Mouse (Mus musculus): ENCODE data around the gene Stk24. TPM values are rescaled to one million over a fixed set of nuclear protein-coding genes. Genes with fewer than 3 reads are reported as not detected.
A peak's percentile ranks its signal among the peaks of the same experiment; 100 is the strongest.

Gene Stk24
- polyA plus RNA-seq, 1 experiment from 2014 or later = 38.6 TPM

DNA sequence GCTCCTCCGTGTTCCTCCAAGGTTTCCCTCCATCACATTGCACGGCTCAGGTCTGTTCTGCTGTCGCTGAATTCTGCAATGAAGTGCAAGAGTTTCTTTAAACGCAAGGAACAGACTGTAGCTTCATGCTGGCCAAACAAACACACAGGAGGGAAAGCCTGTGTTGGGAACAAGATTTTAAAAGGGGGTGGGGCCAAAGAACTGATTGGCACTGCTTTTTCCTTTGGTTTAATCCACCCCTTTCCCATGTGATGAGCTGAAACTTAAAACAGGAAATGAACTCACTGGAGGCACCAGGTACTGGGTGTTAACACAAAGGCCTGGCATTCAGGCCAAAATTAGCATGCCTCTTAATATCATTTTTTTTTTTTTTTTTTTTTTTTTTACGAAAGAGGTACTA is 131.5 kb downstream of the Stk24 start:
- Histone ChIP-seq H3K9me3 (replicated peaks; ENCODE audit: control insufficient read depth, low read length) (no peaks in the 10 kb centered on the region), H3K36me3 (ENCODE audit: control insufficient read depth, insufficient read depth) (peaks cover 9% of the 10 kb centered on the region), H3K4me2 (ENCODE audit: low read depth, low read length) (no peak overlapping the region), H3K4me1 (ENCODE audit: control insufficient read depth, insufficient read depth, low read length) (peaks cover 27% of the 10 kb centered on the region), H3K27me3 (ENCODE audit: control insufficient read depth, insufficient read depth, low read length) (no peaks in the 10 kb centered on the region), H3K4me3 (ENCODE audit: low read length) (no peak overlapping the region), H3K9ac (ENCODE audit: low read length) (no peak overlapping the region), H3K27ac (ENCODE audit: low read length) (no peak overlapping the region)
- WGBS = 78% methylated on average over 5 of the region's 5 CpGs
- ATAC-seq (replicated peaks; ENCODE audit: extremely low read depth, insufficient read depth, low FRiP score) = no peak

GRCm38 (mm10) chr14:121247287-121247686 is 132.5 kb downstream of the Stk24 start:
- no peak overlapping the region for H3K9ac ChIP-seq (ENCODE audit: low read length)
- H3K36me3 ChIP-seq (ENCODE audit: control insufficient read depth, insufficient read depth) = peaks cover 18% of the 10 kb centered on the region
- H3K9me3 ChIP-seq (replicated peaks; ENCODE audit: control insufficient read depth, low read length) = no peaks in the 10 kb centered on the region

GRCm38 (mm10) chr14:121246048-121246731 is 133.6 kb downstream of the Stk24 start:
- Histone ChIP-seq H3K4me1 (ENCODE audit: control insufficient read depth, insufficient read depth, low read length) (peaks cover 25% of the 10 kb centered on the region), H3K36me3 (ENCODE audit: control insufficient read depth, insufficient read depth) (peaks cover 19% of the 10 kb centered on the region), H3K27ac (ENCODE audit: low read length) (peak overlapping the region; percentile 11; the same call in 1 of the 2 replicates), H3K27me3 (ENCODE audit: control insufficient read depth, insufficient read depth, low read length) (no peaks in the 10 kb centered on the region), H3K9ac (ENCODE audit: low read length) (no peak overlapping the region), H3K4me3 (ENCODE audit: low read length) (no peak overlapping the region), H3K4me2 (ENCODE audit: low read depth, low read length) (no peak overlapping the region), H3K9me3 (replicated peaks; ENCODE audit: control insufficient read depth, low read length) (no peaks in the 10 kb centered on the region)
- 0 out of 2 replicates have a peak, but pooled peaks have one; percentile 31 for ATAC-seq (replicated peaks; ENCODE audit: extremely low read depth, insufficient read depth, low FRiP score)
- WGBS = 55% methylated on average over 14 of the region's 14 CpGs

More at GRCm38 (mm10) chr14:121247287-121247686, 132.5 kb downstream of the Stk24 start:
- no peak overlapping the region for H3K4me2 ChIP-seq (ENCODE audit: low read depth, low read length)
- peaks cover 25% of the 10 kb centered on the region for H3K4me1 ChIP-seq (ENCODE audit: control insufficient read depth, insufficient read depth, low read length)
- 55% methylated on average over 7 of the region's 7 CpGs for WGBS
- ATAC-seq (replicated peaks; ENCODE audit: extremely low read depth, insufficient read depth, low FRiP score) = no peak
- H3K4me3 ChIP-seq (ENCODE audit: low read length) = no peak overlapping the region
- H3K27ac ChIP-seq (ENCODE audit: low read length) = peak overlapping the region; percentile 11; the same call in 1 of the 2 replicates
- no peaks in the 10 kb centered on the region for H3K27me3 ChIP-seq (ENCODE audit: control insufficient read depth, insufficient read depth, low read length)

DNA sequence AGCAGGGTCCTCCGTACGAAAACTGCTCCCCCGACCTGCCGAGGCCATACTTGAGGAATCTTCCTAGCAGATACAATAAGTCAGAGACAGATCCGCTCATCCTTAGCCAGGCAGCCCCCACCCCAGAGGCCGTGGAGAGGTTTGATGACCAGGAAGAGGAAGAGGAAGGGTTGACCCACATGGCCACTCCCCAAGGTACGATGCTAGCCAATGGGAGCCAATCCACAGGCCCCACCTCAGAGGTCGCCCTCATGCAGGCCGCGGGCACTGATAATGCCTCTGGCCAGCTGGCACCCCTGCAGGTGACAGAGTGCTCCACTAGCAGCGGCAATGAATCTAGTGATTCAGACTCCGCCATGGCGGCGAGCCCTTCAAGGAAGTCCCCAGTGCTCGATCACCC is 135.7 kb downstream of the Stk24 start:
- peaks cover 28% of the 10 kb centered on the region for H3K36me3 ChIP-seq (ENCODE audit: control insufficient read depth, insufficient read depth)
- H3K4me3 ChIP-seq (ENCODE audit: low read length) = no peak overlapping the region
- ATAC-seq (replicated peaks; ENCODE audit: extremely low read depth, insufficient read depth, low FRiP score) = no peak

DNA sequence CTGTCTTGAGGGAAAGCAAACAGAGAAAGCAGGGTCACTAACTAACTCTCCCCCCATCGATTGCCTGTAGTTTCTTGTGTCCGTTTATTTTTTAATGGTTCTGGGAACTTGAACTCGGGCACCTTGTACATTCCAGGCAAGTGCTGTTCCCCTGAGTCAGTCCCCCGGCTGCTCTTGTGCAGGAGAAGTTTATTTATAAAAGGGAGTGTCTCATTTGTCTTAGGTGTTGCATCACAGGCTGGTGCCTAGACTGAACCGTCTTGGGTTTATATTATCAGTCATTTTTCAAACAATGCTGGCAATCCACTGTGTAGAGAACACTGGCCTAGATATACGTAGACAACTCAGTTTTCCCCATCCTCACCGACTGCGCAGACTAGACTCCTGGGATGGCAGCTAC is 140.4 kb downstream of the Stk24 start:
- Histone ChIP-seq H3K4me1 (ENCODE audit: control insufficient read depth, insufficient read depth, low read length) (no peaks in the 10 kb centered on the region), H3K9me3 (replicated peaks; ENCODE audit: control insufficient read depth, low read length) (no peaks in the 10 kb centered on the region), H3K27ac (ENCODE audit: low read length) (no peak overlapping the region), H3K4me2 (ENCODE audit: low read depth, low read length) (no peak overlapping the region), H3K36me3 (ENCODE audit: control insufficient read depth, insufficient read depth) (peaks cover 28% of the 10 kb centered on the region), H3K9ac (ENCODE audit: low read length) (no peak overlapping the region), H3K4me3 (ENCODE audit: low read length) (no peak overlapping the region), H3K27me3 (ENCODE audit: control insufficient read depth, insufficient read depth, low read length) (no peaks in the 10 kb centered on the region)
- ATAC-seq (replicated peaks; ENCODE audit: extremely low read depth, insufficient read depth, low FRiP score) = no peak
- WGBS = 71% methylated on average over 8 of the region's 8 CpGs

More for the DNA sequence above, 135.7 kb downstream of the Stk24 start:
- 90% methylated on average over 15 of the region's 15 CpGs for WGBS
- Histone ChIP-seq H3K27me3 (ENCODE audit: control insufficient read depth, insufficient read depth, low read length) (no peaks in the 10 kb centered on the region), H3K4me1 (ENCODE audit: control insufficient read depth, insufficient read depth, low read length) (peaks cover 25% of the 10 kb centered on the region), H3K9ac (ENCODE audit: low read length) (no peak overlapping the region), H3K4me2 (ENCODE audit: low read depth, low read length) (no peak overlapping the region), H3K9me3 (replicated peaks; ENCODE audit: control insufficient read depth, low read length) (no peaks in the 10 kb centered on the region), H3K27ac (ENCODE audit: low read length) (no peak overlapping the region)

- 84% methylated on average over 10 of the region's 10 CpGs for WGBS
These were observed 141.1 kb downstream of the Stk24 start for GRCm38 (mm10) chr14:121238727-121239126.

GRCm38 (mm10) chr14:121236736-121237135 is 143.1 kb downstream of the Stk24 start:
- Histone ChIP-seq H3K9me3 (replicated peaks; ENCODE audit: control insufficient read depth, low read length) (no peaks in the 10 kb centered on the region), H3K4me3 (ENCODE audit: low read length) (no peak overlapping the region), H3K9ac (ENCODE audit: low read length) (no peak overlapping the region), H3K36me3 (ENCODE audit: control insufficient read depth, insufficient read depth) (peaks cover 22% of the 10 kb centered on the region), H3K4me2 (ENCODE audit: low read depth, low read length) (no peak overlapping the region), H3K27ac (ENCODE audit: low read length) (no peak overlapping the region), H3K27me3 (ENCODE audit: control insufficient read depth, insufficient read depth, low read length) (no peaks in the 10 kb centered on the region), H3K4me1 (ENCODE audit: control insufficient read depth, insufficient read depth, low read length) (no peaks in the 10 kb centered on the region)
- ATAC-seq (replicated peaks; ENCODE audit: extremely low read depth, insufficient read depth, low FRiP score) = no peak
- 83% methylated on average over 4 of the region's 4 CpGs for WGBS

More at GRCm38 (mm10) chr14:121238727-121239126, 141.1 kb downstream of the Stk24 start:
- Histone ChIP-seq H3K4me1 (ENCODE audit: control insufficient read depth, insufficient read depth, low read length) (no peaks in the 10 kb centered on the region), H3K9ac (ENCODE audit: low read length) (no peak overlapping the region), H3K4me3 (ENCODE audit: low read length) (no peak overlapping the region), H3K27ac (ENCODE audit: low read length) (no peak overlapping the region), H3K36me3 (ENCODE audit: control insufficient read depth, insufficient read depth) (peaks cover 24% of the 10 kb centered on the region), H3K9me3 (replicated peaks; ENCODE audit: control insufficient read depth, low read length) (no peaks in the 10 kb centered on the region), H3K27me3 (ENCODE audit: control insufficient read depth, insufficient read depth, low read length) (no peaks in the 10 kb centered on the region), H3K4me2 (ENCODE audit: low read depth, low read length) (no peak overlapping the region)
- no peak for ATAC-seq (replicated peaks; ENCODE audit: extremely low read depth, insufficient read depth, low FRiP score)

Other genes starting within 250 kb of the Stk24 start
- 0.17 and 0.89 TPM in 2 replicates for gene Slc15a1, start 125.2 kb upstream of the Stk24 start, polyA plus RNA-seq (2015; fragmentation: Nextera tagmentation; extraction: Ambion mirVana)

All from heart, embryonic 16.5 days (tissue).